Mouse (Mus musculus) stomach, postnatal 0 days (tissue): ENCODE measurements around the gene C1qtnf6.

Experiments used
- CTCF ChIP-seq: IDR thresholded peaks from 2 replicates; pipeline ENCODE4 v1.5.1; 2016; ENCODE audit warnings: antibody characterized with exemption, low read depth, mild to moderate bottlenecking, moderate library complexity
- EP300 ChIP-seq: optimal IDR thresholded peaks from 2 replicates; pipeline ENCODE3; 2016; ENCODE audit warnings: antibody characterized with exemption

- TF ChIP-seq CTCF, result no peak
- no peak for TF ChIP-seq EP300
Observed at GRCm38 (mm10) chr15:78479470-78479869, 51.7 kb downstream of the C1qtnf6 start.
